Mouse (Mus musculus): Measurements from ENCODE around the gene 1810024B03Rik. TPM values are rescaled to one million over a fixed set of nuclear protein-coding genes. Genes with fewer than 3 reads are reported as not detected.

Gene 1810024B03Rik
- polyA plus RNA-seq, 1 experiment from 2014 or later, result 1.1 TPM

GRCm38 (mm10) chr2:127136979-127137378, 71.1 kb downstream of the 1810024B03Rik start:
- Histone ChIP-seq H3K4me3 (peak overlapping the region; percentile 23), H3K4me2 (peak overlapping the region; percentile 54), H3K9me3 (no peaks in the 10 kb centered on the region), H3K36me3 (peaks cover 29% of the 10 kb centered on the region), H3K9ac (peak overlapping the region; percentile 28; the same call in 1 of the 2 replicates), H3K4me1 (peaks cover 48% of the 10 kb centered on the region), H3K27ac (replicated peaks) (peak overlapping the region; percentile 53), H3K27me3 (replicated peaks) (peaks cover 3% of the 10 kb centered on the region; the same call in 1 of the 2 replicates)
- 2% methylated on average over 5 of the region's 5 CpGs for WGBS
- no peak for ATAC-seq (ENCODE audit: extremely low read depth, insufficient number of reproducible peaks, low FRiP score, low TSS enrichment)

Other genes starting within 250 kb of the 1810024B03Rik start
- gene Ap4e1, start 199.6 kb downstream of the 1810024B03Rik start, polyA plus RNA-seq (2015; fragmentation: Nextera tagmentation; extraction: Ambion mirVana), result 7.6 and 8.2 TPM in 2 replicates
- gene Blvra, start 137.6 kb downstream of the 1810024B03Rik start, polyA plus RNA-seq (2015; fragmentation: Nextera tagmentation; extraction: Ambion mirVana), result 38.1 and 39.7 TPM in 2 replicates
- 51.2 and 53.3 TPM in 2 replicates for gene Ncaph, start 74.3 kb downstream of the 1810024B03Rik start, polyA plus RNA-seq (2015; fragmentation: Nextera tagmentation; extraction: Ambion mirVana)
- 11.6 and 12.4 TPM in 2 replicates for gene Itpripl1, start 64.8 kb downstream of the 1810024B03Rik start, polyA plus RNA-seq (2015; fragmentation: Nextera tagmentation; extraction: Ambion mirVana)
- gene Snrnp200, start 106 bp upstream of the 1810024B03Rik start, polyA plus RNA-seq (2015; fragmentation: Nextera tagmentation; extraction: Ambion mirVana), result 35.2 and 38.0 TPM in 2 replicates
- 48.4 and 55.5 TPM in 2 replicates for gene Ciao1, start 39.5 kb upstream of the 1810024B03Rik start, polyA plus RNA-seq (2015; fragmentation: Nextera tagmentation; extraction: Ambion mirVana)
- 19.7 and 21.6 TPM in 2 replicates for gene Tmem127, start 39.6 kb upstream of the 1810024B03Rik start, polyA plus RNA-seq (2015; fragmentation: Nextera tagmentation; extraction: Ambion mirVana)
- gene Stard7, start 61.9 kb upstream of the 1810024B03Rik start, polyA plus RNA-seq (2015; fragmentation: Nextera tagmentation; extraction: Ambion mirVana), result 92.0 and 94.0 TPM in 2 replicates
- gene Dusp2, start 127.9 kb upstream of the 1810024B03Rik start, polyA plus RNA-seq (2015; fragmentation: Nextera tagmentation; extraction: Ambion mirVana), result 13.5 and 15.9 TPM in 2 replicates
- gene Astl, start 130.4 kb upstream of the 1810024B03Rik start, polyA plus RNA-seq (2015; fragmentation: Nextera tagmentation; extraction: Ambion mirVana), result not detected in 2 replicates
- gene Adra2b, start 154.9 kb upstream of the 1810024B03Rik start, polyA plus RNA-seq (2015; fragmentation: Nextera tagmentation; extraction: Ambion mirVana), result 1.6 and 1.8 TPM in 2 replicates
- 0.41 and 0.45 TPM in 2 replicates for gene Gpat2, start 216.9 kb upstream of the 1810024B03Rik start, polyA plus RNA-seq (2015; fragmentation: Nextera tagmentation; extraction: Ambion mirVana)
- gene Fahd2a, start 236.3 kb upstream of the 1810024B03Rik start, polyA plus RNA-seq (2015; fragmentation: Nextera tagmentation; extraction: Ambion mirVana), result 27.4 and 30.5 TPM in 2 replicates